Mouse (Mus musculus) CH12.LX (cell line): ENCODE measurements around the gene Rtn4rl1. TPM values are rescaled to one million over a fixed set of nuclear protein-coding genes. Genes with fewer than 3 reads are reported as not detected.

Source experiments
- DNase-seq: peaks from one replicate; pipeline ENCODE4 v3.0.0-alpha.2; 2013; ENCODE audit errors: extremely low read depth
- H3K27ac ChIP-seq: 2 replicates; pipeline ENCODE4 v1.5.1; 2012; ENCODE audit warnings: low read depth, mild to moderate bottlenecking, control low read depth, moderate library complexity; ENCODE audit not compliant: insufficient read depth
- H3K27me3 ChIP-seq: replicated peaks from 2 replicates; pipeline ENCODE3; 2012; ENCODE audit warnings: inconsistent platforms
- H3K36me3 ChIP-seq, 2 experiments: replicated peaks in 1 of 2; 2 replicates each; pipeline versions ENCODE3 to v1.6.1; 2012; ENCODE audit warnings: inconsistent platforms in 1 of 2, low read length in 1 of 2, mild to moderate bottlenecking in 1 of 2, mixed read lengths in 1 of 2, moderate library complexity in 1 of 2; ENCODE audit not compliant: control insufficient read depth in 1 of 2, insufficient read depth in 1 of 2
- H3K4me1 ChIP-seq, 2 experiments: 2 replicates each; pipeline ENCODE4 v1.6.1; 2012; ENCODE audit warnings: inconsistent platforms in 1 of 2, moderate library complexity in 1 of 2; ENCODE audit not compliant: insufficient read depth in 2 of 2, control insufficient read depth in 1 of 2
- H3K4me2 ChIP-seq: 2 replicates; pipeline ENCODE4 v1.6.1; 2012; ENCODE audit warnings: low read depth, mild to moderate bottlenecking, control low read depth; ENCODE audit not compliant: poor library complexity, insufficient read depth, severe bottlenecking
- H3K4me3 ChIP-seq, 3 experiments: fragments of 150-350 bp in 1 of 3; sonication (generic) in 1 of 3; replicated peaks in 1 of 3; 2 replicates each; pipeline versions ENCODE3 to v1.5.1; 2011 to 2012; ENCODE audit warnings: low read depth in 2 of 3, low read length in 2 of 3, mild to moderate bottlenecking in 2 of 3, moderate library complexity in 2 of 3, control low read depth in 1 of 3, improper control_type of control experiment in 1 of 3, inconsistent platforms in 1 of 3, mixed read lengths in 1 of 3; ENCODE audit not compliant: poor library complexity in 1 of 3
- H3K79me2 ChIP-seq: replicated peaks from 2 replicates; pipeline ENCODE4 v1.6.1; 2012; ENCODE audit warnings: mild to moderate bottlenecking, moderate library complexity; ENCODE audit not compliant: control insufficient read depth, poor library complexity, insufficient read depth, severe bottlenecking; ENCODE audit errors: extremely low read depth
- H3K9ac ChIP-seq: 2 replicates; pipeline ENCODE4 v1.6.1; 2012; ENCODE audit warnings: low read depth, mild to moderate bottlenecking, control low read depth, moderate library complexity; ENCODE audit not compliant: insufficient read depth
- H3K9me3 ChIP-seq: replicated peaks from 2 replicates; pipeline ENCODE3; 2012; ENCODE audit warnings: low read length, inconsistent platforms, mixed read lengths
- BHLHE40 ChIP-seq: IDR thresholded peaks from 2 replicates; pipeline ENCODE4 v1.6.1; 2011; ENCODE audit warnings: mild to moderate bottlenecking, low read depth, low read length, improper control_type of control experiment
- CTCF ChIP-seq, 2 experiments: IDR thresholded peaks in 1 of 2; conservative IDR thresholded peaks in 1 of 2; 2 replicates each; pipeline ENCODE4 v1.5.1; 2011 to 2012; ENCODE audit warnings: low read depth in 2 of 2, low read length in 2 of 2, improper control_type of control experiment in 1 of 2, inconsistent platforms in 1 of 2, mild to moderate bottlenecking in 1 of 2, moderate library complexity in 1 of 2
- ELF1 ChIP-seq: IDR thresholded peaks from 2 replicates; pipeline ENCODE4 v1.6.1; 2014; ENCODE audit warnings: low read depth, mild to moderate bottlenecking, inconsistent platforms, low read length, improper control_type of control experiment
- EP300 ChIP-seq: IDR thresholded peaks from 2 replicates; pipeline ENCODE4 v1.6.1; 2011; ENCODE audit warnings: low read length, improper control_type of control experiment
- GABPA ChIP-seq: IDR thresholded peaks from 2 replicates; pipeline ENCODE4 v1.6.1; 2012; ENCODE audit warnings: low read depth, low read length, improper control_type of control experiment, inconsistent platforms; ENCODE audit not compliant: insufficient replicate concordance
- JUN ChIP-seq: IDR thresholded peaks from 2 replicates; pipeline ENCODE4 v1.6.1; 2011; ENCODE audit warnings: low read depth, mild to moderate bottlenecking, low read length, improper control_type of control experiment, moderate library complexity; ENCODE audit not compliant: insufficient read depth
- MAX ChIP-seq: IDR thresholded peaks from 2 replicates; pipeline ENCODE4 v1.6.1; 2011; ENCODE audit warnings: low read length, improper control_type of control experiment
- MEF2A ChIP-seq: IDR thresholded peaks from 2 replicates; pipeline ENCODE4 v1.6.1; 2014; ENCODE audit warnings: low read depth, mild to moderate bottlenecking, inconsistent platforms, low read length, improper control_type of control experiment, borderline replicate concordance
- NELFE ChIP-seq: IDR thresholded peaks from 2 replicates; pipeline ENCODE4 v1.6.1; 2011; ENCODE audit warnings: low read depth, low read length, improper control_type of control experiment
- PAX5 ChIP-seq: IDR thresholded peaks from 2 replicates; pipeline ENCODE4 v1.6.1; 2012; ENCODE audit warnings: low read length, inconsistent platforms, mixed read lengths
- POLR2AphosphoS2 ChIP-seq: IDR thresholded peaks from 2 replicates; pipeline ENCODE4 v1.6.1; 2011; ENCODE audit warnings: low read depth, low read length, improper control_type of control experiment
- RAD21 ChIP-seq: IDR thresholded peaks from 2 replicates; pipeline ENCODE4 v1.6.1; 2011; ENCODE audit warnings: low read depth, mild to moderate bottlenecking, low read length, improper control_type of control experiment, moderate library complexity
- RCOR1 ChIP-seq: conservative IDR thresholded peaks from 2 replicates; pipeline ENCODE4 v1.6.1; 2012; ENCODE audit warnings: low read depth, mild to moderate bottlenecking, inconsistent platforms, low read length, improper control_type of control experiment
- SIN3A ChIP-seq: IDR thresholded peaks from 2 replicates; pipeline ENCODE4 v1.6.1; 2012; ENCODE audit warnings: low read length, improper control_type of control experiment, inconsistent platforms
- USF1 ChIP-seq: IDR thresholded peaks from 2 replicates; pipeline ENCODE4 v1.6.1; 2014; ENCODE audit warnings: low read depth, mild to moderate bottlenecking, inconsistent platforms, low read length, improper control_type of control experiment
- dilution Hi-C: fragments of 300-500 bp; cut with MboI; formaldehyde crosslinking; loops from 2 replicates; pipeline ENCODE4 v1.14.3; 2020; ENCODE audit warnings: low sequenced_read_pairs; ENCODE audit not compliant: extremely low pct_unique_long_range_greater_than_20kb, extremely low pct_ligation_motif_present
- in situ Hi-C: fragments of 300-500 bp; cut with MboI; formaldehyde crosslinking; loops from 3 replicates; pipeline ENCODE4 v1.14.3; 2019; ENCODE audit warnings: low sequenced_read_pairs, low pct_ligation_motif_present, low pct_unique_long_range_greater_than_20kb, mixed read lengths
- polyA plus RNA-seq: library from polyadenylated mRNA; unstranded; fragments of >175 nt; gene quantifications from 2 replicates; pipeline ENCODE4 v1.2.1, GENCODE M21; 2012; ENCODE audit warnings: low read depth; ENCODE audit not compliant: insufficient read length
- total RNA-seq, 2 experiments: library from RNA; depleted of rRNA; stranded (reverse); fragments of 300-350 nt in 1 of 2; fragments of >200 nt in 1 of 2; gene quantifications; 2 replicates each; pipeline ENCODE4 v1.2.3; 2012 to 2014

Rtn4rl1 gene
- total and polyA plus RNA-seq, 3 experiments, result 0.04 to 0.09 TPM; not detected in 1

GRCm38 (mm10) chr11:75262181-75262580 is 68.6 kb downstream of the Rtn4rl1 start:
- Histone ChIP-seq H3K79me2 (no peaks in the 10 kb centered on the region), H3K9me3 (no peaks in the 10 kb centered on the region), H3K4me1 (peaks cover 10 to 32% of the 10 kb centered on the region in 2 experiments), H3K9ac (no peak overlapping the region), H3K4me2 (no peak overlapping the region), H3K4me3 (no peak overlapping the region), H3K27me3 (peaks cover 5% of the 10 kb centered on the region), H3K36me3 (no peaks in the 10 kb centered on the region), H3K27ac (no peak overlapping the region)
- no peak for DNase-seq
- dilution Hi-C loops (no loop called here), in situ Hi-C loops (no loop called here)
- TF ChIP-seq NELFE (no peak), MEF2A (no peak), RAD21 (no peak), RCOR1 (no peak), JUN (no peak), SIN3A (no peak), PAX5 (no peak), BHLHE40 (no peak), ELF1 (no peak), GABPA (no peak), EP300 (no peak)

GRCm38 (mm10) chr11:75262791-75263190 is 69.2 kb downstream of the Rtn4rl1 start:
- TF ChIP-seq CTCF (conservative IDR thresholded peaks at IDR 0.05 in 1 of 2, IDR thresholded peaks at IDR 0.05 in 1 of 2; ENCODE audit: low read depth in 2 of 2, low read length in 2 of 2) (no peak), MAX (no peak), USF1 (no peak), POLR2AphosphoS2 (no peak), GABPA (no peak)
- no peak for DNase-seq
- Histone ChIP-seq H3K27me3 (peaks cover 8% of the 10 kb centered on the region), H3K9me3 (no peaks in the 10 kb centered on the region), H3K4me3 (no peak overlapping the region), H3K79me2 (no peaks in the 10 kb centered on the region), H3K4me1 (peaks cover 10 to 32% of the 10 kb centered on the region in 2 experiments), H3K36me3 (no peaks in the 10 kb centered on the region), H3K4me2 (no peak overlapping the region), H3K27ac (no peak overlapping the region), H3K9ac (no peak overlapping the region)
- in situ Hi-C loops, result no loop called here
- dilution Hi-C loops, result no loop called here
